Mouse (Mus musculus) layer of hippocampus, adult 2 months (tissue): ENCODE measurements around the gene Cela3a. TPM values are rescaled to one million over a fixed set of nuclear protein-coding genes. Genes with fewer than 3 reads are reported as not detected.

Experiments
- DNase-seq, 2 experiments: peaks; one replicate each; pipeline ENCODE4 v3.0.0; 2022; ENCODE audit warnings: low spot score in 2 of 2
- H3K27ac ChIP-seq: fragments of 200-600 bp; 2 replicates; pipeline ENCODE4 v1.8.1; 2022
- H3K4me3 ChIP-seq: fragments of 200-600 bp; 2 replicates; pipeline ENCODE4 v1.8.1; 2022; ENCODE audit warnings: mild to moderate bottlenecking
- CTCF ChIP-seq: fragments of 200-600 bp; conservative IDR thresholded peaks from 2 replicates; pipeline ENCODE4 v1.8.1; 2022; ENCODE audit warnings: antibody characterized with exemption, mild to moderate bottlenecking, moderate library complexity
- total RNA-seq, 2 experiments: library from RNA; stranded (reverse); gene quantifications; 2 replicates each; pipeline ENCODE4 v1.2.3; 2021

Gene Cela3a
- total RNA-seq, 2 experiments from 2014 or later = not detected

DNA sequence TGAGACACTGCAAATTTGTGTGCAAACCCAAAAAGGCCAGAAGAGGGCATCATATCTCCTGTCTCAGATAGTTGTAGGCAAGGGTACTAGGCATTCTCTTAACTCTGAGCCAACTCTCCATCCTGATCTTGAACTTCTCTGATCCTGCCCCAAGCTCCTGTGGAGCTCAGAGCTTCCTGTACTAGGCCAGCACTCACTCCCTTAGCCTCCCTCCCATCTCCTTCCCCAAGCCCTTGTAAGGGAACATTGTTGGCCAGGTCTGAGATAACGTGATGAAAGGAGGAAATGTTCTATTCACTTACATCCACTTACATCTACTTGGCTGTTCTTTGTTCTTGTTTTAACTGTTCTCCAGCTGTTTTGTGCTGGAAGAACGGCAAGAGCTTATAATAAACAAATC, 32.8 kb downstream of the Cela3a start:
- H3K27ac ChIP-seq = no peak overlapping the region
- no peak overlapping the region for H3K4me3 ChIP-seq
- TF ChIP-seq CTCF = peak; percentile 21; the same call in 1 of the 2 replicates
- DNase-seq = no peak

DNA sequence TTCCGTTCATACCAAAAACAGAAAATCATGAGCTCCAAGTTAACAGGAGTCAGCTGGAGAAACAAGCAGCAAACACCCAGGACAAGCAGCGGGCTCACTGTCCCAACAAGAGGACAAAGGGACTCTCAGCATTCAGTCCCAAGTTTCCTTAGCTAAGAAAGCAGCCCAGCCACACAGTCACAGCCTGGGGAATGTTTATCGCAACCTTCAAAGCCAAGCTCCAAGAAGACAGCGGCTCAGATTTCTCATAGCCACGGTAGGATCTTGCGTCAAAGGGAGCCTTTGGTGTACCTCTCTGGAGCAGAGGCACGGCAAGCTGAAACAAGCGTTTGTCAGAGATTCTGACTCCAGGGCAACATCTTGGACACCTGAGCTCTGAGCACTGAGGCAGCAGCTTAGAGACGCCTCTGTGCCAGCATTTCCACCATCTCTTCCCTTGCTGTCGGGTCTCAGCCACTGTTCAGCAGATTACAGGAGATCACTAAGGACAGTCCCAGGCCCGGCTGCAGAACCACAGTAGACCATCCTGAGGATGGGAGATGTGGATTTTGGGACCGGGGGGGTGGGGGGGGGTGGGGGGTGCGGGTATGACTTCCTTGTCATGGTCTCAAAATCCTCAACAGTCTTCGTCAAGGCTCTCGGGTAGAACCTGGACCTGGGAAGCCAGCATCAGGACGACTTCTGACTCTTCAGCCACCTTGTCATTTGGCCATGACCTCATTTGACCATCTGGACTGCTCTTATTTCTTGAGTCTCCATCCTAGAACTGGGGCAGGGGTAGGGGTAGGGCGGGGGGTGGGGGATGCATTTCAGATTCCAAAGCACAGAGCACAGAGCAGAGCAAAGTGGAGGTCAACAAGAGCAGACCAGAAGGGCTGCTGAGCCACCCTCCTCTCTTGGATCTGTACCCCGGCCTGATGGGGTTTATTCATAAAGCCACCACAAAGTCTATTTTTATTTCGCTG, 34.0 kb downstream of the Cela3a start:
- TF ChIP-seq CTCF = no peak
- Histone ChIP-seq H3K27ac (peak overlapping the region; percentile 21; the same call in 1 of the 2 replicates), H3K4me3 (no peak overlapping the region)
- no peak for DNase-seq

DNA sequence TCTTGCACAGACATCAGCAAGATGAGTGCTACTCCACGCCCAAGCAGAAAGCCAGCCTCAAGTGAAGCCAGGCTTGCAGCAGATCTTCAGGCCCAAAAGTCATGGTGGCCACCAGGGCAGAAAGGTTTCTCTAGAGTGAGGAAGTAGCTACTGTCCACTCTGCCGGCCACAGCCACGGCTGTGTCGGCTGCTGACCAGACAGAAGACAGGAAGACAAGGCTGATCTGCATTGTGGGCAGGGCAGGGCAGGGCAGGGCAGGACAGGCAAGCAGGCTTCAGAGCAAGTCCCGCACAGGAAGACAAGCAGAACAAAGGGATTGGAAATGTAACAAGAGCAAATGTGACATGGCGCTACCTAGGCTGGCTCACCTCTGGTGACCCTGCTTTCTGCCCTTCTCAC, 35.9 kb downstream of the Cela3a start:
- TF ChIP-seq CTCF = no peak
- Histone ChIP-seq H3K27ac (peak overlapping the region; percentile 33; the same call in 1 of the 2 replicates), H3K4me3 (no peak overlapping the region)
- no peak for DNase-seq

DNA sequence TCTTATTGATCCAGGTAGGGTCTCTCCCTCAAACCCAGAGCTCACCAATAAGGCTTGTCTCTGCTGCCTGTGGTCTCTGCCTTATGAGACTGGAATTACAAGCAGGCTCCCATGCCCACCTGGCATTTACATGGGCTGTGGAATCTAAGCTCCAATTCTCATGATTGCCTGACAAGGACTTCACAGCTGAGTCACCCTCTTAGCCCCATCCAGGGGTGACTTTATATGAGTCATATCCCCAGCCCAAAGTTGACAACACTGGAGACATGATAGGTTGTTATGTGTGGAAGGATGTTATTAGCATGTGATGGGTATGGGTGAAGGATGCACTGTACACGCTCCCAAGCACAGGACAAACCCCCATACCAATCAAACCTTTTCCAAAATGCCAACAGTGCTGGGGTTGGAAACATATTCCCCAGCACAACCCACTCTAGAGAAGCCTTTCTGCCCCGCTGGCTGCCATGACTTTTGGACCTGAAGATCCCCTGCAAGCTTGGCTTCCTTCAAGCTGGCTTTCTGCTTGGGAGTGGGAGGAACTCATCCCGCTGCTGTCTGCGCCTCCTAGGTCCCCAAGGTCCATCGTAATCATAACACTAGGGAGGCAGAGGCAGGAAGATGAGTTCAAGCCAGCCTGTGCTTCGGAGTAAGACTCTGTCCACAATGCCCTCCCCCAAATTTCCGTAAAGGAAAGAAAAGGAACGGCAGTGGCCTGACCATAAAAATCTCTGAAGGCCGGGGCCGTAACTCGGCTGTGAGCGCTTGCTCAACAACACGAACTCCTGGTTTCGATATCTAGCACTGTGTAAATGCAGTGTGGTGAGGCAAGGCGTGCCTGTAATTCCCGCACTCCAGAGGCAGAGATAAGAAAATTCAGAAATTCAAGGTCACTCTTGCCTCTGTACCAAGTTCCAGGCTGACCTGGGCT, 37.7 kb downstream of the Cela3a start:
- DNase-seq = no peak
- Histone ChIP-seq H3K27ac (no peak overlapping the region), H3K4me3 (no peak overlapping the region)
- TF ChIP-seq CTCF = no peak

DNA sequence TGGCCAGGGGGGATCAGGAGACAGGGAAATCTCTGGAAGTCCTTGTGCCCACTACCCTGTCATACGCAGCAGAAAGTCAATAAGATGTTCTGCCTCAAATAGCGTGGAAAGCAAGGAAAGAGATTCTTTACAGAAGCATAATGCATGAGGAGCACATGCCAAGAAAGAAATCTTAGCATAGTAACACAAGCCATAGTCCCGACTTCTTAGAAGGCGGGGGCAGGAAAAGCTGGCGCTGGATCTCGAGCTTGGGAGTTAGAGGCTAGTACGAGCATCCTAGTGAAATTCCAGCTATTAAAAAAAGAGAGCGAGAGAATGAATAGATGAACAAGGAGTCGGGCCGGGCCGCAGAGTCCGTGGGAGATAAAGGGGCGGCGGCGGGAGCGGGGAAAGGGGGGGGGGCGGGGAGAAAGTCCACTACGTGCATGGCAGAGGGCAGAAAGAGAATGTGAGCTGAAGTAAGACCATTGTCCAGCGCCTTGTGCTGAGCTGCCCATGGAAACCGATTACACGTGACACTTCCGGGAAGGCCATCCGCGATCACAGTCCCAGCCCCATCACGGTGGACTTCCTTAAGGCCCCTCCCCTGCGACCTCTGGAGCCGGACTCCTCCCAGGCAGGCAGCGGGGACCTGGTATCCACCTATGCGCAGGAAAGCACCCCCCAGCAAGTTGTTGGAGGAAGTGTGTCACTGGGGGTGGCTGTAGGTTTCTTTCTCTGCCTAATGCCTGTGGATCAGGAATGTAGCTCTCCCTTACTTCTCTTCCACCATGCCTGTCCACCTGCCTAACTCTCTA, 39.4 kb downstream of the Cela3a start:
- TF ChIP-seq CTCF = no peak
- no peak for DNase-seq
- H3K27ac ChIP-seq = peak overlapping the region; percentile 32; the same call in 1 of the 2 replicates
- H3K4me3 ChIP-seq = peak overlapping the region; percentile 43

DNA sequence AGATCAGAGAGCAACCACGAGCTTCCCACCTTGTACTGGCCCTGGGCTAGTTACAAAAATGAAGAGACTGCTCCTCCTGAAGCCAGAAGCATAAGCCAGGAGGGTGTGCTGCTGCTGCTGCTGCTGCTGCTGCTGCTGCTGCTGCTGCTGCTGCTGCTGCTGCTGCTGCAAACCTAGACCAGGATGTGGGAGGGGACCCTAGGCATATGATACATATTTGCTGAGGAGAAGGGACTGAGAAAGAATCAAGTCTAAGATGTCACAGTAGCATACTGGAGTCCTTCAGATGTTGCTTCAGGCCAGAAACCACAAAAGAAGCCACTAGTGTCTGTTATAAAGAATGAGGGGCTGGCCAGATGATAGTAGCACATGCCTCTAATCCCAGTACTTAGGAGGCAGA, 41.4 kb downstream of the Cela3a start:
- H3K27ac ChIP-seq = peak overlapping the region; percentile 59; the same call in 1 of the 2 replicates
- TF ChIP-seq CTCF = no peak
- DNase-seq = no peak
- no peak overlapping the region for H3K4me3 ChIP-seq

DNA sequence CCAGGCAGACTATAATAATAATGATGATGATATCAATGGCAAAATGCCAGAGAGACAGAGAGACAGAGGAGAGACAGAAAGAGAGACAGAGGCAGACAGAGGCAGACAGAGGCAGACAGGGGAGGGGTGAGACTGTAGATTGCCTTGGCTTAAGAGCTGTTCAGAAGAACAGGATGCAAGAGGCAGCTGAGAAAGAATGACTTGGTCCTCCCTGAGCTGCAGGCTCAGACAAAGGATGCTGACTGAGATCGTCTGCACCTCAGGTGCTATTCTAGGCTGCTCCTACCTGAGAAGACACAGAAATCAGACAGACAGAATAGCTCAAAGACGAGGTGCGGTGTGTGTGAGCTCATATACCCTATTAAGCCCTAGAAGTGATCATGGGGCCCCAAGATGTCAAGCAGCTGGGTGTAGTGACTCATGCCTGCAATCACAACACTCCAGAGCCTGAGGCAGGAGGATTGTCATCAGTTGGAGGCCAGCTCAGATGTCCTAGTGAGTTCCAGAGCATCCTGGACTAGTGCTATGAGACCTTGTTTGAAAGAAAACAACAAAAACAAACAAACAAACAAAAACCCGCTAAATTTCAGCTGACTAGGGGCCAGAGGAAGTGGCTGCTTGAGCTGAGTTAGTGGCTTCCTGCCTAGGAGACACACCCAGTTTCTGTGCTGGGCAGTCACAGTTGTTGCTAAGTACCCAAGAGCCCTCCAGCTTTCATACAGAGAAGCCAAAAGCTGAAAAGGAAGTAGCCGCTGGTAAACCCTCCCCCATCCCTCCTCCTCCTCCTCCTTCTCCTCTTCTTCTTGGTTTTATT, 42.1 kb downstream of the Cela3a start:
- DNase-seq = no peak
- Histone ChIP-seq H3K4me3 (no peak overlapping the region), H3K27ac (peak overlapping the region; percentile 59)
- no peak for TF ChIP-seq CTCF

DNA sequence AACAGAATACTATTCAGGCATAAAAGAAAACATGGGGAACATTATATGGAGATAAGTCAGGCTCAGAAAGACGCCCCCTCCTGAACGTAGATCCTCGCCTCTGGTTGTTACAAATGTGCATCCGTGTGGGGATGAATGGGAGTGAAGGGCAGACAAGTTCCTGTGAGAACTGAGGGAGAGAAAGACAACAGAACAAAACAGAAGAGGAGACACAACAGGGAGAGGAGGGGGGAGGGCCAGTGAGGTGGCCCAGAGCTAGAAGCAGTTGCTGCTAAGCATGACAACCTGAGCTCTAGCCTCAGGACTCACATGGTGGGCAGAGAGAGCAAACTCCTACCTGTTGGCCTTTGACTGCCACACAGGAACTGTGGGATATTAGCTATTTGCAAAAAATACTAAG, 43.5 kb downstream of the Cela3a start:
- no peak for DNase-seq
- Histone ChIP-seq H3K27ac (no peak overlapping the region), H3K4me3 (no peak overlapping the region)
- TF ChIP-seq CTCF = no peak

DNA sequence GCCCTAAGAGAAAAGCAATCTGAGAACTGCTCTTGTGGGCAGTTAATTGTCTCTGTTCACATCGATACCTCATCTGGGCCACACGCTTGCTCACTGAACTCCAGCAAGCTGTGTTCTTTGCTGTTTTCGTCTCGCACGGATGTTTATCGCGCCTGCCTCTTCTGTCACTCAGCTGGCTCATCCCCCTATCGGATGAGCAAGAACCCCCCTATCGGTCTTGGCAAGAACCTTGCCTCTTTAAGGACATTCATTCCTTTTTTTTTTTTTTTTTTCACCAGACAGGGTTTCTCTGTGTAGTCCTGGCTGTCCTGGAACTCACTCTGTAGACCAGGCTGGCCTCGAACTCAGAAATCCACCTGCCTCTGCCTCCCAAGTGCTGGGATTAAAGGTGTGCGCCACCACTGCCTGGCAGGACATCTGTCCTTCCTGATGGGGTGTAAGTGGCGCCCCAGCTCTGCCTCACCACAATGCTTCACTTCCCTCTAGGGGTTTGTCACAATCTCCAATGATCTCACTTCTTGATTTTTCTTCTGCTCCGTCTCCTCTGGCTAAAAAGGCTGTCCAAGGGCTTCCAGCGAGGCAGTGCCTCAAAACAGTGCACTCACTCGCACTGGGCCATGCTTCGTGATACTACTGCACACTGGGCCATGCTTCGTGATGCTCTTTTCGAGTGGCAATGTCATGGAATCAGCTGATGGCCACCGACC, 44.1 kb downstream of the Cela3a start:
- H3K27ac ChIP-seq = no peak overlapping the region
- no peak; the same call in 1 of the 2 replicates for TF ChIP-seq CTCF
- no peak for DNase-seq
- H3K4me3 ChIP-seq = no peak overlapping the region

DNA sequence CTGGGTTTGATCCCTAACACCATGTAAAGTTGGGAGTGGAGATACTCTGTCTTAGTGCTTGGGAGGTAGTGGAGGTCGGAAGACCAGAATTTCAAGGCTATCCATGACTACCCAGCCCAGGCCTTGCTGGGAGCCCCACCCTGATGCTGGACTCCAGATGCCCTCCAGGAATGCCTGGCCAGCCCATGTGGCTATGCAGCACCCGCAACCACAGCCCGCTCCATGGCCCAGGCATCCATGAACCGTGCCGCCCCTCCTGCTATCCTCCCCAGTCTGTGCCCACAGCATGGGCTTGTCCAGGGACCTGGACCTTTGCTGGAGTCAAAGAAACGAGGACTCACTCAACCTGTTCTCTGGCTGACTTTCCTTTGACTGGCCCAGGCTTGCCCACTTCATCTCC, 44.8 kb downstream of the Cela3a start:
- no peak for DNase-seq
- TF ChIP-seq CTCF = no peak
- H3K27ac ChIP-seq = no peak overlapping the region

DNA sequence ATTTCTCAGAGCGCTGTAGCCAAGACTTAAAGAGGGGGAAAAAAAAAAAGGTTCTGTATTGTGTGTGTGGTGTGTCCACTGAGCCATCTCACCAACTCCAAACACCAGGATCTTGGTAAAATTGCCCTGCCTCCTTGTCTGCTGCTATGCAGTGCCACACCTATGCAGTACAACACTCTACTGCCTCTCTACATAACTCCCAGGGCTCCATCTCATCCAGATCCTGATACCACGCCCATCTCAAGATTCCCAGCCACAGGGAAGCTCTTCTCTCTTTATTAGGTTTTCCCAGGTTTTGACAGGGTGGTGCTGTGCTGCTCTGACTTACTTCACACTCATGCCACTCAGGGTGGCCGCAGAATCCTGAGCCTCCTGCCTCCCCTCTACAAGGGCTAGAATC, 48.6 kb downstream of the Cela3a start:
- DNase-seq = no peak
- TF ChIP-seq CTCF = no peak
- Histone ChIP-seq H3K27ac (no peak overlapping the region), H3K4me3 (no peak overlapping the region)

More for the DNA sequence above, 44.8 kb downstream of the Cela3a start:
- no peak overlapping the region for H3K4me3 ChIP-seq
